Mouse (Mus musculus) left cerebral cortex, adult 9 months (tissue): ENCODE measurements around the gene Ccrl2.

ENCODE experiments used
- DNase-seq, 2 experiments: peaks; one replicate each; pipeline ENCODE4 v3.0.0; 2022; ENCODE audit warnings: low spot score in 2 of 2

Ccrl2 gene

GRCm38 (mm10) chr9:111058943-111059556, 1.7 kb upstream of the Ccrl2 start:
- DNase-seq = no peak

GRCm38 (mm10) chr9:111057544-111058370, 438 bp upstream of the Ccrl2 start:
- DNase-seq = no peak

GRCm38 (mm10) chr9:111056519-111056797, 861 bp downstream of the Ccrl2 start:
- no peak for DNase-seq

- DNase-seq = no peak
Measured at GRCm38 (mm10) chr9:111055800-111056518, 1.4 kb downstream of the Ccrl2 start.

- DNase-seq = no peak
Measured at GRCm38 (mm10) chr9:111054923-111055322, 2.4 kb downstream of the Ccrl2 start.

- no peak for DNase-seq
Measured at GRCm38 (mm10) chr9:111048452-111048851, 8.9 kb downstream of the Ccrl2 start.

- DNase-seq = no peak
Measured at GRCm38 (mm10) chr9:111047266-111047665, 10.1 kb downstream of the Ccrl2 start.

- DNase-seq = no peak
Measured at GRCm38 (mm10) chr9:111046222-111046621, 11.1 kb downstream of the Ccrl2 start.

GRCm38 (mm10) chr9:111042266-111042665, 15.1 kb downstream of the Ccrl2 start:
- no peak for DNase-seq

GRCm38 (mm10) chr9:111039966-111040365, 17.4 kb downstream of the Ccrl2 start:
- no peak for DNase-seq

- no peak for DNase-seq
Measured at GRCm38 (mm10) chr9:111033717-111034116, 23.6 kb downstream of the Ccrl2 start.

GRCm38 (mm10) chr9:111026791-111027190, 30.5 kb downstream of the Ccrl2 start:
- DNase-seq = no peak

GRCm38 (mm10) chr9:111019022-111019421, 38.3 kb downstream of the Ccrl2 start, which contains the start of gene Ltf:
Gene Ltf, plus strand, starts transcription at chr9:111019271.
- no peak for DNase-seq

- no peak for DNase-seq
Measured at GRCm38 (mm10) chr9:111015658-111016057, 41.7 kb downstream of the Ccrl2 start.

GRCm38 (mm10) chr9:111012041-111012440, 45.3 kb downstream of the Ccrl2 start:
- DNase-seq = no peak

GRCm38 (mm10) chr9:111011550-111011949, 45.8 kb downstream of the Ccrl2 start:
- DNase-seq = no peak

- no peak for DNase-seq
Measured at GRCm38 (mm10) chr9:111009763-111010162, 47.6 kb downstream of the Ccrl2 start.

- no peak for DNase-seq
Measured at GRCm38 (mm10) chr9:111006544-111006943, 50.8 kb downstream of the Ccrl2 start.
